Mouse (Mus musculus): Measurements from ENCODE around the gene Sec22c.

DNA sequence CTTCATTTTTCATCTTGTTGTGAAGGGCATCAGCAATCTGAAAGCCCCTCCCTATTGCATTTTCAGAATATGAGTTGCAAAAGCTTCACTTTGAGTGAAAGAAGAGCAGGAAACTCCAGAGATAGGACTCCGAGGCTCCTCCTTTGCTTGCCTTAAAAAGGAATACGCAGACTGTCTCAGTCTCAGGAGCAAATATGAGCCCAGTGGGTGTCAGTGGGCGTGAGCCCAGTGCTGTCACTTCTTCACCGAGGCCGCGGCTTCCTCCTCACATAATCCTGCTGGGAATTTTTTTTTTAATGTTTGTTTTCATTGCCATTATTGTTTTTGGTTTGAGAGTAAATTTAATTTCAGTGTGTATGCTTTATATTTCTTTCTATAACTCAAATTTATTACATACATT is 35.2 kb upstream of the Sec22c start:
- no peak for TF ChIP-seq CTCF (IDR thresholded peaks at IDR 0.05; ENCODE audit: borderline replicate concordance, insufficient read depth, low read length)
- TF ChIP-seq POLR2A (IDR thresholded peaks at IDR 0.05; ENCODE audit: low read depth, low read length), result no peak
